Mouse (Mus musculus): ENCODE data around the gene Aebp2. TPM values are rescaled to one million over a fixed set of nuclear protein-coding genes. Genes with fewer than 3 reads are reported as not detected.

Gene Aebp2
- total and polyA plus RNA-seq, 3 experiments = 25.9 to 42.0 (median 32.5) TPM

- no peak overlapping the region for H3K4me3 ChIP-seq (ENCODE audit: control insufficient read depth in 1 of 2, insufficient read depth in 1 of 2, low read depth in 2 of 2, low read length in 2 of 2)
- no peak overlapping the region for H3K9ac ChIP-seq (ENCODE audit: control insufficient read depth, low read depth, low read length, poor library complexity, severe bottlenecking)
- no peak for DNase-seq (ENCODE audit: low read depth, low spot score)
- H3K79me2 ChIP-seq (ENCODE audit: control insufficient read depth, insufficient read depth, low read length, poor library complexity) = no peaks in the 10 kb centered on the region
- no peaks in the 10 kb centered on the region for H3K27me3 ChIP-seq (ENCODE audit: control insufficient read depth in 1 of 2, insufficient read depth in 2 of 2, low read length in 2 of 2)
- H3K9me3 ChIP-seq (replicated peaks; ENCODE audit: insufficient read depth, low read length) = no peaks in the 10 kb centered on the region
- H3K36me3 ChIP-seq (ENCODE audit: control insufficient read depth in 1 of 2, insufficient read depth in 2 of 2, low read length in 2 of 2) = no peaks in the 10 kb centered on the region; a peak in 1 of 4 replicates
- H3K27ac ChIP-seq (ENCODE audit: control insufficient read depth, low read depth, low read length) = no peak overlapping the region
- no peak for TF ChIP-seq BHLHE40 (IDR thresholded peaks at IDR 0.05; ENCODE audit: borderline replicate concordance, low read depth, low read length)
- TF ChIP-seq MAFK (IDR thresholded peaks at IDR 0.05; ENCODE audit: borderline replicate concordance, low read depth, low read length) = no peak
- TF ChIP-seq POLR2AphosphoS2 (IDR thresholded peaks at IDR 0.05; ENCODE audit: low read length) = no peak
- no peak for TF ChIP-seq SMC3 (IDR thresholded peaks at IDR 0.05; ENCODE audit: low read depth, low read length)
- no peak for TF ChIP-seq ETS1 (IDR thresholded peaks at IDR 0.05; ENCODE audit: low read depth, low read length)
- TF ChIP-seq USF1 (IDR thresholded peaks at IDR 0.05; ENCODE audit: low read depth, low read length) = no peak
- TF ChIP-seq TAL1 (IDR thresholded peaks at IDR 0.05; ENCODE audit: low read length) = no peak
- TF ChIP-seq USF2 (IDR thresholded peaks at IDR 0.05; ENCODE audit: borderline replicate concordance in 1 of 2, insufficient read depth in 1 of 2, low read depth in 1 of 2, low read length in 2 of 2) = no peak
- TF ChIP-seq TCF12 (IDR thresholded peaks at IDR 0.05; ENCODE audit: low read depth, low read length) = no peak
- no peak for TF ChIP-seq CHD1 (IDR thresholded peaks at IDR 0.05; ENCODE audit: low read depth, low read length)
- peaks cover 0 to 6% of the 10 kb centered on the region in 2 experiments; a peak in 2 of 4 replicates for H3K4me1 ChIP-seq (ENCODE audit: control insufficient read depth in 1 of 2, insufficient read depth in 2 of 2, low read length in 2 of 2)
Observed at GRCm38 (mm10) chr6:140614711-140615110, 7.8 kb upstream of the Aebp2 start.

DNA sequence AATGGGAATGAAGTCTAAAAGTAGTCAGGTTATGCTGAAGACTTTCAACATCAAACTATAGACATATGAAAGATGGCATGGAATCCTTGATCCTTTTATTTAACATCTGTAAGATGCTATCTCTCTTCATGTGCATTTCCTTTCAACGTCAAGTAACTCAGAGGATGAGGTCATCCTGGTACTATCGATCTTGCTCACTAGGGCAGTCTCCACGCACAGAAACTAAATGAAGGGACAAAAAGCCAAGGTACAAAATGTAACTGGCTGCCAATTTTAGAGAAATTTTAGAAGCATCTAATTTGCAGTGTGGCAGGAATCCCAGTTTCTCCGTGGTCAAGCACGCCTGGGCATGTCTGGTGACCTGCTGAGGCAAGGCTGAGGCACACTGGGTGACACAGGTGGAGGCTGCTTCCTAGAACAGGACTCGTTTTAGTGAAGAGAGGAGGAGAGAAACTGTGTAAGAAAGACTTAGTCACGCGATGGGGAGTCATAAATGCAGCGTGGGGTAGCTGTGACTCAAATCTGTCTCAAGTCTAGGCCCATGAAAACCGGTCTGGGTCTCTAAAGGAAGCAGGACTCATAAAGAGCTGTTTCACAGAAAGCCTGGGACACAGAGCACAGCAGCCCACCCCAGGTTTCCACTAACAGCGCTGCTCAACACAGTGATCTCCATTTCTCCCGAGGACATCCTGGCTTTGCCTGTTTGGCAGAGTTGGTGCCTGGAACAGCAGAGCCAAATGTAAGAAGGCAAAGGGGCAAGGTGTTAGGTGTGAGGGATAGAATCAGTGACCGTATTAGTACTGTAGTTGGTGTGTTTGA lies 1.7 kb upstream of the Aebp2 start:
- DNase-seq (ENCODE audit: low read depth, low spot score) = no peak
- H3K27ac ChIP-seq (ENCODE audit: control insufficient read depth, low read depth, low read length) = no peak overlapping the region
- no peak for TF ChIP-seq ETS1 (IDR thresholded peaks at IDR 0.05; ENCODE audit: low read depth, low read length)
- no peak for TF ChIP-seq ZC3H11A (IDR thresholded peaks at IDR 0.05; ENCODE audit: low read depth, low read length)
- no peak for TF ChIP-seq CTCF (IDR thresholded peaks at IDR 0.05 in 2 of 3, conservative IDR thresholded peaks at IDR 0.05 in 1 of 3; ENCODE audit: control insufficient read depth in 1 of 3, insufficient read depth in 1 of 3, low read depth in 2 of 3, low read length in 3 of 3, poor library complexity in 1 of 3, severe bottlenecking in 1 of 3)
- TF ChIP-seq MEF2A (IDR thresholded peaks at IDR 0.05; ENCODE audit: extremely low read depth, insufficient replicate concordance, low read depth, low read length, poor library complexity, severe bottlenecking) = no peak
- no peak for TF ChIP-seq MYC (IDR thresholded peaks at IDR 0.05; ENCODE audit: low read depth, low read length)
- no peak for TF ChIP-seq NRF1 (IDR thresholded peaks at IDR 0.05; ENCODE audit: insufficient read depth, low read depth, low read length, poor library complexity, severe bottlenecking)
- TF ChIP-seq TCF12 (IDR thresholded peaks at IDR 0.05; ENCODE audit: low read depth, low read length) = no peak
- no peaks in the 10 kb centered on the region for H3K27me3 ChIP-seq (ENCODE audit: control insufficient read depth in 1 of 2, insufficient read depth in 2 of 2, low read length in 2 of 2)
- H3K36me3 ChIP-seq (ENCODE audit: control insufficient read depth in 1 of 2, insufficient read depth in 2 of 2, low read length in 2 of 2) = peaks cover 0 to 10% of the 10 kb centered on the region in 2 experiments; a peak in 2 of 4 replicates
- H3K9me3 ChIP-seq (replicated peaks; ENCODE audit: insufficient read depth, low read length) = no peaks in the 10 kb centered on the region
- H3K79me2 ChIP-seq (ENCODE audit: control insufficient read depth, insufficient read depth, low read length, poor library complexity) = peaks cover 22% of the 10 kb centered on the region
- H3K9ac ChIP-seq (ENCODE audit: control insufficient read depth, low read depth, low read length, poor library complexity, severe bottlenecking) = no peak overlapping the region
- no peak overlapping the region for H3K4me3 ChIP-seq (ENCODE audit: control insufficient read depth in 1 of 2, insufficient read depth in 1 of 2, low read depth in 2 of 2, low read length in 2 of 2)
- H3K4me1 ChIP-seq (ENCODE audit: control insufficient read depth in 1 of 2, insufficient read depth in 2 of 2, low read length in 2 of 2) = peaks cover 6 to 19% of the 10 kb centered on the region in 2 experiments

Measured in MEL (cell line).